In genomic region chr16:13994076-13994475, GRCm38 (mm10) we compare ENCODE assay signal across 28 mouse cellular contexts. TPM values are rescaled to one million over a fixed set of nuclear protein-coding genes. Genes with fewer than 3 reads are reported as not detected.
"Had no signal": no experiment of that assay in that cellular context is flagged by ENCODE, and none has a peak within 500 bp of the region (broad histone marks: within the 10 kb centered on the region; RNA-seq: fewer than 3 reads in every experiment).

No protein-coding gene starts in this region.

- H3K36me3 ChIP-seq: limb, embryonic 10.5 days; limb, embryonic 13.5 days; midbrain, embryonic 10.5 days had no signal

- ATAC-seq: hindbrain, postnatal 0 days; inflammation-experienced regulatory T-cells, adult 6 months; intestine, embryonic 16.5 days; liver, postnatal 0 days; lung, postnatal 0 days; midbrain, embryonic 13.5 days; midbrain, embryonic 16.5 days had no signal

- H3K4me3 ChIP-seq: layer of hippocampus, adult 2 months; limb, embryonic 10.5 days; limb, embryonic 13.5 days; midbrain, embryonic 10.5 days; midbrain, embryonic 13.5 days; myocyte; neural tube, embryonic 13.5 days had no signal

- H3K4me2 ChIP-seq: limb, embryonic 13.5 days; lung, embryonic 14.5 days; midbrain, embryonic 13.5 days; neural tube, embryonic 13.5 days had no signal

- H3K9ac ChIP-seq: limb, embryonic 13.5 days; liver, embryonic 14.5 days; liver, postnatal 0 days; lung, embryonic 14.5 days; midbrain, embryonic 13.5 days; neural tube, embryonic 13.5 days had no signal

- H3K27me3 ChIP-seq: limb, embryonic 13.5 days; midbrain, embryonic 13.5 days; neural tube, embryonic 13.5 days had no signal

- H3K4me1 ChIP-seq: limb, embryonic 10.5 days; limb, embryonic 13.5 days; midbrain, embryonic 10.5 days had no signal

- H3K9me3 ChIP-seq: limb, embryonic 10.5 days; limb, embryonic 13.5 days; midbrain, embryonic 10.5 days; midbrain, embryonic 13.5 days; neural tube, embryonic 13.5 days had no signal

- H3K27ac ChIP-seq: hindbrain, postnatal 0 days; layer of hippocampus, adult 2 months; limb, embryonic 10.5 days; limb, embryonic 13.5 days; liver, embryonic 14.5 days; midbrain, embryonic 10.5 days; midbrain, embryonic 13.5 days; neural tube, embryonic 13.5 days had no signal

- DNase-seq: layer of hippocampus, adult 9-11 months; liver; liver, postnatal 0 days; lung, embryonic 14.5 days; lung, postnatal 4 days; retina, postnatal 1 day; right cerebral cortex, postnatal 25 days; thymus, adult 18-20 months; thymus, postnatal 36 days had no signal

RNA-seq across cellular contexts. Expression of gene Ifitm7, which starts 7.4 kb away (rescaled TPM):
- total RNA-seq: monocyte, adult 5-6 weeks; neutrophil, adult 5-6 weeks had no signal
- polyA plus RNA-seq: intestine, embryonic 16.5 days; large intestine, adult 2 months; lung, embryonic 14.5 days; lung, postnatal 0 days; myocyte; small intestine, adult 2 months; urinary bladder, adult 2 months had no signal

RNA-seq across cellular contexts. Expression of gene 2900011O08Rik, which starts 7.7 kb away (rescaled TPM):
- total RNA-seq: monocyte, adult 5-6 weeks; neutrophil, adult 5-6 weeks had no signal
- polyA plus RNA-seq: liver, postnatal 0 days; lung, postnatal 0 days; spleen, adult 2 months had no signal
